Mouse (Mus musculus): Measurements from ENCODE around the gene Fyb2.

Gene Fyb2

DNA sequence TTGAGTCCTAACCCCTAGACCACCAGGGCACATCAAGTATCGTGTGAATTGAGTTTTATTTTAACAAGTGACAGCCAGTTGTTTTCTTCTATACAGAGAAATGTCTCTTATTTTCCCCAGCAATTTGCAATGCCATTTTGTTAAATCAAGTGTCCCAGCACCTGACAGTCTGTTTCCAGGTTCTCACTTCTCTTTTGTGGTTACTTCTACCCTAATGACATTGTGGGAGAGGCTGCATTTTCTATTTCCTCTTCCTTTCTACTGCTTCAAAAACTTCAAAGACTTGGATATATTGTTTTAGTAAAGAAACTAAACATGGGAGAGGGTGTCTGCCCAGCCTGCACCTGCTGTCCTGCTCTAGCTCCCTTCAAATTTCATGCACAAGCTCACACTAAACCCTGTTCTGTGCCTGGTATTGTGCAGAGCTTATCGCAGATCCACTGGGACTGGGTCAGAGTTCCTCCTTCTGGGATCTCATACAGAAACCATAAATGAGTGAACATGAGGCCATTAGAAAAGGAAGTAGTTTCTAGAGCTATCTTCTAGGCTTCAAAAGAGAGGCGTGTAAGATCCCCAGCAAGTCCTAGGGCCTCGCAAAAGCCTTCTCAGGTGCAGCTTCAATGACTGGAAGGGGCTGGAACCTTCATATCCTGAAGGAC lies 94.2 kb downstream of the Fyb2 start:
- no peak for DNase-seq (ENCODE audit: low spot score in 2 of 2)

DNA sequence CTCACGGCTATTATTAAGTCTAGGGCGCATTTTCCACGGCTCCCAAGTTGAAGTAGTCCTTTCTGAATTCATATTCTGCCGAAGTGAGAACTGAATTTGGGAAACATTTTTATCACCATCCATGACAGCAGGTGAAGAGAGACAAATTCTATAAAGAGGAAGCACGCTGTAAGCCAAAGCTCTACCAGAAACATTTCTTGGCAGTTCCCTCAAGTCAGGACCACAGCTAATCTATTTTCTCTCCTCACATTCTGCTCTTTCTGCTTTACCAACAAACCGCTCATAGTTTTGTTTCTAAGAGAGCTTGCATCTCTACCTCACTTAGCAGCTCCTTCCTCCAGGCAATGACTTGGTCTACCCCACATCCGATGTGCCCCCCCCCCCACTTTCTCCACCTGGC lies 100.5 kb downstream of the Fyb2 start:
- DNase-seq (ENCODE audit: low spot score in 2 of 2): no peak

DNA sequence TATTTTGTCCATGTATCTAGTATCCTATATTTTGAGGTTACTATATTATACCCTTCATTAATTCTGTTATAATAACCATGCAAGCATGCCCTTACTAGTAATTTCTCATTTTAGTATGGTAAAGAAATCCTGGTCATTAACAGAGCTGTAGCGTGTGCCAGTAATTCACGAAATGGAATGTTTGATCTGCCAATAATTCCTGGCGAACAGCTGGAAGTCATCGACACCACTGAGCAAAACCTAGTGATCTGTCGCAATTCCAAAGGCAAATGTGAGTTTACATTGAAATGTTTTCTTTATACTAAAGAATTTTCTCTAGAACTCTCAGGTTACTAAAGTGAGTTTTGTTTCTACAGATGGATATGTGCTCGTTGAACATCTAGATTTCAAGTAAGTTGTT lies 102.2 kb downstream of the Fyb2 start:
- DNase-seq (ENCODE audit: low spot score in 2 of 2): no peak

DNA sequence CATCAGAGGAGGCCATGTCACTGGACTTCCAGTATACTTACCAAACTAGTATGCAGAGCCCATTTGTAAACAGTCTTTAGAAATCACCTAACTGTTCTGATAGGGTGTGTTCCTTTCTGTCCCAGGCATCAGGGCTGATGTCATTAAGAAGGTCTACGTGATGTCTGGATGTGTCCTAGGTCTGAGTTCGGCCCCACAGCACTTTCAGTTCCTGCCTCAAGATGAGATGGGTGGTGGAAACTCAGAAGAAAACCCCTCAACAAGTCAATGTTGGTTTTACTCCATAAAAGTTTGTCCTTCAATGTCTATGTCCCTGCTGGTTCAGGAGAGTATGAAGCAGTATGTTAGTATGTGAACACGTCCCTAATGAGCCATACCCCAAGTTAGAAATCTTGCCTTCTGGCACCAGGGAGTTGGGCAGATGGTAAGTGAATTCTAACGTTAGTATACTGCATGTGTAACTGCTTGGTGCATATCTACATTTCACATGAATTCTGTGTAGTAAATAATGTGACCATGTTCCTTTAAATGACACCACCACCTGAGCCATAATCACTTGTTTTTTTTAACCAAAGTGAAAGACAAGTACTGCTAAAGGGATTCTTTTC lies 102.9 kb downstream of the Fyb2 start:
- DNase-seq (ENCODE audit: low spot score in 2 of 2): no peak

DNA sequence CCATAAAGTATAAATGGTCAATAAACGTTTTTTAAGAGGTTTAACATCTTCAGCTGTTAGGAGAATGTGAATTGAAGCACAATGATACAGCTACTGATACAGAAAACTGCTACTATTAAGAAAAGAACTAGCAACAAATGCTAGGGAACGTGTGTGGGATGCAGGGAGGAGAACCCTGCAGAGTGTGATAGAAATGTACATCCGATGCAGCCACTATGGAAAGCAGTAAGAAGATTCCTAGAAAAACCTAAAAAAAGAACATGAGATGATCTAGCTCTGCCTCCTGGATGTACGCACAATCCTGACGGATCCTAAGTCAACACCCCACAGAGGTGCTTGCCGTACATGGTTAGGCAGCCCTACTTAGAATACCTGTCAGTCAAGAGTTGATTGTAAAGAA lies 114.0 kb downstream of the Fyb2 start:
- no peak for DNase-seq (ENCODE audit: low spot score in 2 of 2)

DNA sequence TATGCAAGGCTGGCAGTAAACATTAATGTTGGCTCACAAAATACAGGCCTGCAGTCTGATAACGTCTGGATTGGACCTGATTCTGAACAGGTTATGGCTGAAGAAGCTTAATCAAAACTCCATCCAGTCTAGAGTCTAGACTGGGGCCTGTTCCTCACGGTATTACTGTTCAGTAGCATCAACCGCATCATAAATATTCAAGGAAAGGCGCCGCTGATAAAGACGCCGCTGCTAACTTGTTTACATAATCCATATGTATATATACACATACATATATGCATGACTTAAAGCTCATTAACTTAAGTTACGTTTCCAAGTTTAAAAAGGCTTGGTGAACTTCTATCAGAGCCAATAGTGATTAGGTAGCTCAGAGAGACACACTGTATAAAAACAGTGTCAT lies 117.8 kb downstream of the Fyb2 start:
- no peak for DNase-seq (ENCODE audit: low spot score in 2 of 2)

DNA sequence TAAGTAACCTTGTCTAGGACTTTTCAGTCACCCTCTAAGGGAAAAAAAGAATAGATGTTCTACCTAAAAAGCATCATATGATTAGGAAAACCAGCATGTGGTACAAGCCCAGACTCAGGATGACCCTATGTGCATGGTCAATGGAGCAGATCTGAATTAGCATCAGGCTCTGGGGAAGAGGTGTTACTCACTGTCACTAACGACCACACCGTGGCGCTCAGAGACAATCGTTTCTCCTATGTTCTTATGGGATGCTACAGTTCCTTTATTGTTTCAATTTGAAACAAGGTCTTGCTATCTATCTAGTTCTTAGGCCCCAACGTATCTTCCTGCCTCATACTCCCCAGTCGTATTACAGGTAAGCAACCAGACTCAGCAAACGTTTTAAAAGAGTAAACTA lies 119.9 kb downstream of the Fyb2 start:
- DNase-seq (ENCODE audit: low spot score in 2 of 2): no peak

DNA sequence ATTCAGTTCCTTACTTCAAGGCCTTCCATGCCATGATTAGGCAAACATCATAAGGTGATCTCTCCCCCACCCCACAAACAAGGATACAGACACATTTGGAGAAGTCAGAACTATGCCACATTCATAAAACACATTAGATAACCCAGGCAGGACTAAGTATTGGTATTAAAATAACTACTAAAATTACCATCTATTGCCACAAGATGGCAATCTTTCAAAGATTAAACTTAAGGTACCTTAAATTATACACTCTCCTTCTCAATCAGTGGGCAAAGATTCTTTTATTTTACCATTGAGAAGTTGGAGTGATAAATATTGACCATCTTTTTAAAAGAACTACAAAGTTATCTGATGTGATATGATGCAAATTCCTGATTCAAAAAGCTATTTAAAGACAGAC lies 121.0 kb downstream of the Fyb2 start:
- DNase-seq (ENCODE audit: low spot score in 2 of 2): no peak

DNA sequence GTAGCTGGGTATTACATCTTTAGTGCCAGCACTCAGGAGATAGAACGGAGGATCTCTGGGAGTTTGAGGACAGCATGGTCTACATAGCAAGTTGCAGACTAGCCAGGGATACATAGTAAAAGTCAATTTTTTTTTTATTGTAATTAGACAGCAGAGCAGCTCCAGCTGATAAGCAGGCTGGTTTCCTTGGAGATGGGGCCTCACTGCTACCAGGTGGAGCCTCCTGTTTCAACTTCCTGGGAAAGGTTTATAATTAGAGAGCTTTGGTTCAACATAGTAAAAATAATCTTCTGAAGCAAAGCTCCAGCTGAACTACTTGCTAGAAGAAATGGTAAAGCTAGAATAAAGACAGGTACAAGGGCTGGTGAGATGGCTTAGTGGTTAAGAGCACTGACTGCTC lies 136.8 kb downstream of the Fyb2 start:
- no peak for DNase-seq (ENCODE audit: low spot score in 2 of 2)

DNA sequence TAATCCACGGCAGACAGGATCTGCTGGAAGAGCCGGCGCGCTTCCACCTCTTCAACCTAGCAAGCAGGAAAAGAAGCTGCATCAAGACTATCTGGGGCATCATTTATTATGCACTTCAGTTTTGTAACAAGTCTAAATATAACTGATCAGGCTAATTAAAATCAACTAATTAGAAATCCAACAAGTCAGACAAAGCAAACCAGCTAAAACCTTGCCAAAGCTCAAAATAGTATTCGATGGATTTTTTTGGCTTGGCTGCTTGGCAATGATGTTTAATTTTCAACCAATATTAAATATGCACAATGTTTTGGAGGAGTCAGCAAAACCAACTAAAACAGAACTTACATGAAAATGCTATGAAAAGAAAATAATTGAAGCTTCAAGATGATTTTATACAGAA lies 138.0 kb downstream of the Fyb2 start:
- no peak for DNase-seq (ENCODE audit: low spot score in 2 of 2)
